Mouse (Mus musculus) limb, embryonic 14.5 days (tissue): ENCODE results near the gene Dcaf6. TPM values are rescaled to one million over a fixed set of nuclear protein-coding genes. Genes with fewer than 3 reads are reported as not detected.
A peak's percentile ranks its signal among the peaks of the same experiment; 100 is the strongest.

Experiments
- ATAC-seq: fragments of 200-750 bp; cut with Nextera tagmentation; 2 replicates; pipeline ENCODE4 v1.8.0; 2017; ENCODE audit warnings: low read depth, moderate number of reproducible peaks, moderate TSS enrichment; ENCODE audit not compliant: low FRiP score
- DNase-seq: peaks from one replicate; pipeline ENCODE4 v3.0.0-alpha.2; 2015; ENCODE audit warnings: low spot score
- H3K27ac ChIP-seq: fragments of 300-500 bp; sonication (generic); replicated peaks from 2 replicates; pipeline ENCODE4 v1.5.1; 2014; ENCODE audit warnings: low read depth, mild to moderate bottlenecking, low read length, moderate library complexity, mixed read lengths
- H3K27me3 ChIP-seq: fragments of 300-500 bp; sonication (generic); 2 replicates; pipeline ENCODE4 v1.6.1; 2014; ENCODE audit warnings: low read length, mixed read lengths; ENCODE audit not compliant: control insufficient read depth, insufficient read depth
- H3K36me3 ChIP-seq: fragments of 300-500 bp; sonication (generic); 2 replicates; pipeline ENCODE4 v1.6.1; 2014; ENCODE audit warnings: mild to moderate bottlenecking, low read length, moderate library complexity, mixed read lengths; ENCODE audit not compliant: control insufficient read depth, insufficient read depth
- H3K4me1 ChIP-seq: fragments of 300-500 bp; sonication (generic); 2 replicates; pipeline ENCODE4 v1.6.1; 2014; ENCODE audit warnings: antibody characterized with exemption, low read length, mixed read lengths; ENCODE audit not compliant: control insufficient read depth, insufficient read depth
- H3K4me2 ChIP-seq: fragments of 300-500 bp; sonication (generic); replicated peaks from 2 replicates; pipeline ENCODE4 v1.6.1; 2014; ENCODE audit warnings: low read depth, mild to moderate bottlenecking, low read length, moderate library complexity; ENCODE audit not compliant: severe bottlenecking
- H3K4me3 ChIP-seq: fragments of 300-500 bp; sonication (generic); replicated peaks from 2 replicates; pipeline ENCODE4 v1.5.1; 2014; ENCODE audit warnings: low read length
- H3K9ac ChIP-seq: fragments of 300-500 bp; sonication (generic); 2 replicates; pipeline ENCODE4 v1.6.1; 2014; ENCODE audit warnings: mild to moderate bottlenecking, low read depth, low read length, moderate library complexity; ENCODE audit not compliant: severe bottlenecking
- H3K9me3 ChIP-seq: fragments of 300-500 bp; sonication (generic); 2 replicates; pipeline ENCODE4 v1.6.1; 2016; ENCODE audit warnings: low read length; ENCODE audit not compliant: control insufficient read depth
- POLR2A ChIP-seq: fragments of 200-500 bp; IDR thresholded peaks from 2 replicates; pipeline ENCODE4 v1.8.0; 2012; ENCODE audit warnings: inconsistent platforms, mild to moderate bottlenecking, moderate library complexity, borderline replicate concordance; ENCODE audit not compliant: insufficient read depth, insufficient read length; ENCODE audit errors: extremely low read depth
- WGBS: fragments of 180-500 bp; shearing (Covaris S2); extraction: QIAGEN DNeasy Blood & Tissue Kit; methylation state at CpG from one replicate; pipeline ENCODE4 v1.1.7; 2014; 5-methylcytosine and 5-hydroxymethylcytosine counted together
- polyA plus RNA-seq, 2 experiments: library from polyadenylated mRNA; depleted of rRNA in 1 of 2; stranded (reverse) in 1 of 2; unstranded in 1 of 2; fragments of >200 nt; fragmentation: Nextera tagmentation in 1 of 2; extraction: Ambion mirVana in 1 of 2; gene quantifications; 2 replicates each; pipeline versions ENCODE4 v1.2.1 to v1.2.3; 2012 to 2014

Gene Dcaf6
- polyA plus RNA-seq, 2 experiments: 20.7 to 42.9 TPM

DNA sequence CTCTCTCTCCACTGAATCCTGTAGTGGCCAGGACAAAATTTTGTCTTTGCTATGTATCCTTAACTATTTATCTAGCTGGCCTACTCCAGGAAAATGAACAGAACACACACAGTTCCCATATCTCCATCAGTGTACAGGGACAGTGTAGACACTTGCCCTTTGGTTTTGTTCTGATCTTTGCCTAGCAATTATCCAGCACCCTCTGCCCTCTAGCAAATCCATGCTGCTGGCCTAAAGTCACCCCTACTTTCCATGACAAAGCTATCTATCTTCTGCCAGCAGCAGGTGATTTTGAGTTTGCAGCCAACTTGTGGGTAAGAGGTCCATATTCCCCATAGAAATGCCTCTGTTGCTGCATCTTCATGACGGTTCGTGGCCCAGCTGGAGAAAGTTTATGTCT is 132.9 kb downstream of the Dcaf6 start:
- peaks cover 35% of the 10 kb centered on the region for H3K36me3 ChIP-seq
- DNase-seq: no peak
- no peak overlapping the region for H3K4me2 ChIP-seq
- H3K9ac ChIP-seq: no peak overlapping the region
- no peaks in the 10 kb centered on the region for H3K9me3 ChIP-seq
- 30% methylated on average over 2 of the region's 2 CpGs for WGBS
- TF ChIP-seq POLR2A: no peak
- H3K27ac ChIP-seq: no peak overlapping the region
- no peak overlapping the region for H3K4me3 ChIP-seq
- no peaks in the 10 kb centered on the region for H3K27me3 ChIP-seq
- no peak for ATAC-seq
- H3K4me1 ChIP-seq: 0 out of 2 replicates have a peak, but pooled peaks cover 4% of the 10 kb centered on the region

- Histone ChIP-seq H3K9ac (no peak overlapping the region), H3K4me3 (no peak overlapping the region), H3K4me1 (0 out of 2 replicates have a peak, but pooled peaks cover 2% of the 10 kb centered on the region), H3K9me3 (no peaks in the 10 kb centered on the region), H3K4me2 (no peak overlapping the region), H3K27ac (no peak overlapping the region), H3K36me3 (peaks cover 53% of the 10 kb centered on the region), H3K27me3 (no peaks in the 10 kb centered on the region)
- WGBS: 91% methylated on average over 7 of the region's 7 CpGs
- TF ChIP-seq POLR2A: no peak
- ATAC-seq (no peak), DNase-seq (no peak)
Observed at GRCm38 (mm10) chr1:165322934-165323333, 137.3 kb downstream of the Dcaf6 start.

GRCm38 (mm10) chr1:165321891-165322290 is 138.4 kb downstream of the Dcaf6 start:
- no peak for ATAC-seq
- peaks cover 55% of the 10 kb centered on the region for H3K36me3 ChIP-seq
- DNase-seq: no peak
- H3K27me3 ChIP-seq: no peaks in the 10 kb centered on the region
- no peaks in the 10 kb centered on the region for H3K9me3 ChIP-seq
- WGBS: 80% methylated on average over 7 of the region's 7 CpGs
- no peak overlapping the region for H3K4me2 ChIP-seq
- no peak for TF ChIP-seq POLR2A
- no peak overlapping the region for H3K27ac ChIP-seq
- H3K4me3 ChIP-seq: no peak overlapping the region
- no peak overlapping the region for H3K9ac ChIP-seq
- no peaks in the 10 kb centered on the region for H3K4me1 ChIP-seq

DNA sequence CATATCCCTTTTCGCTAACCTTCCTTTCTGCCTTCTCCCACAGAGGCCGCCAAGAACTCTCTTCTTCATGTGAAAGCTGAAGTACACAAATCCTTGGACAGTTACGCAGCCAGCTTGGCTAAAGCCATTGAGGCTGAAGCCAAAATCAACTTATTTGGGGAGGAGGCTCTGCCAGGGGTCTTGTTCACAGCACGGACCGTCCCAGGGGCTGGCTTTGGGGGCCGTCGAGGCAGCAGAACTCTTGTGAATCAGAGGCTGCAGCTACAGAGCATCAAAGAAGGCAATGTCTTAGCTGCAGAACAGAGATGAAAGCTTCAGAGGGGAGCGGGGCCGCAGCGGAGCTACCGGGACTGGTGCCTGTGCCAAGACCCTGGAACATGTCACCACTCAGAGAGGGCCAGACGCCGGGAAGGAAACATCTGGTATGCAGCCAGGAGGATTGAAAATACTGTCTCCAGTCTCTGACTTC is 138.8 kb downstream of the Dcaf6 start:
- Histone ChIP-seq H3K27me3 (no peaks in the 10 kb centered on the region), H3K27ac (no peak overlapping the region), H3K9me3 (no peaks in the 10 kb centered on the region), H3K4me2 (no peak overlapping the region), H3K9ac (no peak overlapping the region), H3K4me1 (no peaks in the 10 kb centered on the region), H3K36me3 (peaks cover 55% of the 10 kb centered on the region), H3K4me3 (no peak overlapping the region)
- peak; percentile 21; the same call in 1 of the 2 replicates for ATAC-seq
- 75% methylated on average over 13 of the region's 13 CpGs for WGBS
- DNase-seq: peak; percentile 50
- no peak for TF ChIP-seq POLR2A

- WGBS: 45% methylated on average over 10 of the region's 10 CpGs
- Histone ChIP-seq H3K9me3 (no peaks in the 10 kb centered on the region), H3K36me3 (peaks cover 54% of the 10 kb centered on the region), H3K9ac (no peak overlapping the region), H3K4me3 (no peak overlapping the region), H3K4me1 (no peaks in the 10 kb centered on the region), H3K4me2 (no peak overlapping the region), H3K27me3 (no peaks in the 10 kb centered on the region), H3K27ac (no peak overlapping the region)
- TF ChIP-seq POLR2A: no peak
- peak; percentile 47 for DNase-seq
- peak; percentile 60; the same call in 1 of the 2 replicates for ATAC-seq
Observed at GRCm38 (mm10) chr1:165320141-165320934, 139.9 kb downstream of the Dcaf6 start.
